Mouse (Mus musculus) adipocyte (in vitro differentiated cells): Measurements from ENCODE around the gene Gstz1.

Experiments used
- DNase-seq: peaks from one replicate; pipeline ENCODE4 v3.0.0-alpha.2; 2016; ENCODE audit warnings: low spot score

Gstz1 gene

DNA sequence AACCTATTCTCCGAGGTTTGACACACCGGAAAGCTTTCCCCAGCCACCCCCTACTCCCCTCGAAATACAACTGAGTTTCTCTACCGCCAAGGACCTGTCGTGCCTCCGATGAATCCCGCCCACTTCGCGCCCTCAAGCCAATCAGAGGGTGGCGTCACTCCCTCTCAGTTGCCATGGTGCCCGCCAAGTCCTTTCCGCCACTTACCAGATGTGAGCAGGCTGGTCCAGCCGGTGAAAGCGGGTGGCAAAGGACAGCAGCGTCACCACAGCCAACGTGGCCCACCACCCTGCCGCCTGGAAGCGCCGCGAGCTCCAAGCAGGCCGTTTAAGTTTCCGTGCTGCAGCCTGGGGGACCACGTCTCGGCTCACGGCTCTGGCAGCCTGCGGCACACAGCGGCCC is at the start of gene Gstz1:
TSS of gene Gstz1 (plus strand) at position 200 of the 400 bp plus-strand sequence.
- peak; percentile 93 for DNase-seq

DNA sequence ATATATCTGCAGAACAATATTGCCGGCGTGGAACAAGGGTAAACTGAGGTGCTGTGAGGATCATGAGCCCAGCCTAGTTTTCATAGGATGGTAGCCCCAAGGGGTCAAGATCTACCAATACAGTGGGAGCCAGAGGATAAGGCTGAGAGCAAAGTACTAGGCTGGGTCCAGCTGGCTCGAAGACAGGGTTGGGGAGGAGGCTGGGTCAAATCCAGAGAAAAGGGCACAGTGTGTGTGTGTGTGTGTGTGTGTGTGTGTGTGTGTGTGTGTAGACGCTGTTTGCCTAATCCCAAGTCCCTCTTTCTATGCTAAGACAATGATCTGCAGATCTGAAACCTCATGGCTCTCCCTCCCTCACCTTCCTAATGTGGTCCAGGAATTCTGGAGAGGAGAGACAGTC is 46.6 kb upstream of the Gstz1 start:
- peak; percentile 82 for DNase-seq

DNA sequence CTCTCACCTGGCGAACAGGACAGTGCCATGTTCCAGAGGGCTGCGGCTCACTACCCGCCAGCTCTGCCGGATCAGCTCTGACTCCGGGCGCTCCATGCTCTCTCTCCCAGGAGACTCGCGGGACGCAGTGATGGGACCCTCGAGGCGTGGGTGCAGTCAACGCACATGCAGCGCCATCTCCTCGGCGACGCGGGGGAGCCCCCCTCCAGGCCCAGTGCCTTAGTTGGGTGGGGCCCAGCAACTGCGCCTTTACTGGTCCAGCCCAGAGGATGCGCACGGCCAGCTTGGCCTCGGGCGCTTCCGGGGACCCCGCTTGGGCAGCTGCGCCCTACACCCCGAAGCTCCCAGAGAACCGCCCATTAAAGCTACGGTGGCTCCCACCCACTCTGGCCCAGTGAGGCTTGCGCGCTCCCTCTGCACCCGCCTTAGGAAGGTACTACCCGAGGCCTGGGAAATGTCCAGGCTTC is 44.8 kb upstream of the Gstz1 start, which contains the start of gene Ngb:
TSS of gene Ngb (minus strand) at position 375 of the 467 bp plus-strand sequence.
- no peak for DNase-seq

DNA sequence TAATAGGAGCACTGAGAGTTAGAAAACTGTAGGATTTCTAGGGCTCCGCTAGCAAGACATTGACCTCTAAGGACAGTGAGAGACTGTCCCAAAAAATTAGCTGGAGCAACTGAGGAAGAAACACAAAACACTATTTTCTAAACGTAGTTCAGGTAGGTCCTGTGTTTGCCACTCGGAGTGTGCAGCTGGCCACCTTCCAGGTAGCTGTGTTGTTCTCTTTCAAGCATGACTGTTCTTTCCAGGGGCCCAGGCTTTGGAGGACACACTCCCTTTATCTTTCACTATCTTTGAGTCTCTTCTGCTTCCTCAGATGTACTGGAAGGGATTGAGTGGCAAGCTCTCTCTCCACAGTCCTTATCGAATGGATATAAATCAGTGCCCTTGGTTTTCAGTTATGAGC is 43.5 kb upstream of the Gstz1 start:
- no peak for DNase-seq

DNA sequence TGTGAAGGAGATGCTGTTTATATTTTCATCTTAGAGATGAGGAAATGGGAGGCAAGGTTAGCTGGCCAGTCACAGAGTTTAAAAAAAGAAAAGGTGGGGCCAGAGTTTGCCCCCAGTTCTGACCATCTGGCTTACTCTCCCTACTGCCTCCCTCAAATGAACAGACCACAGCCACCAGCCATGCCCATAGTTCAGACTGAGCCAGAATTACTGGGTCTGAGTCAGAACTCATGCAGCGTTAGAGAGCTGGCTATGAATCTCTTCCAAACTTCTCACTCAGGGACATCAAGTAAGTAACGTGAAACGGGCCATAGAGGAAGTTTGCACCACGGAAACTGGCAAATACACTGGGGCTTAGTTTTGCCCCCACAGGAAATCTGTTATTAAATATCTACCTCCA is 42.2 kb upstream of the Gstz1 start:
- DNase-seq = no peak

DNA sequence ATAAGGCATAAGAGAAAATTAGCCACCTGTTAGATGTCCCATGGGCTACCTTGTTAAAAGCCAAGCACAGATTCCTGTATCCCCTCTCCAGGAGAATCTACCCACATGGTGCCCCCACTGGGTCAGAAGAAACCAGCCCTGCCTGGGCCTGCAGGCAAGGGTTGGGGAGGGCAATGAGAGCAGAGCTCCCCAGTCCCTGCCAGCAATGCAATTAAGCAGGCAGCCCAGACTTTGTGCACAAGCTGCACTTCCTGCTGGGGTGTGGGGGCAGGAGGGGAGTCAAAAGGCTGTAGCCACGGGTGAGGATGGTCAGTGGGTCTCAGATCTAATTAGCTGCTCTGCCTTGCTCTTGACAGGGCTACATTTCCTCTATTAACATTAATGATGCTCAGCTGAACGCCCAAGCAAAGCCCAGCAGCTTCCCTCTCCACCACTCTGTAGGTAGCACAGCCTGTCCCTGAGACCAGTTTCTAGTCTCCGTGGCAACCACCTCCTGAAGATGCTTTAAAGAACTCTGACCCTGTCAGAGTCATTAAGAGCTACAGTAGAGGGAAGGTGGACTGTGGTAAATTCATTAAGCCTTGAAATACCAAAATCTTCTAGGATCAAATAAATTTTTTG is 39.5 kb upstream of the Gstz1 start:
- DNase-seq = no peak

DNA sequence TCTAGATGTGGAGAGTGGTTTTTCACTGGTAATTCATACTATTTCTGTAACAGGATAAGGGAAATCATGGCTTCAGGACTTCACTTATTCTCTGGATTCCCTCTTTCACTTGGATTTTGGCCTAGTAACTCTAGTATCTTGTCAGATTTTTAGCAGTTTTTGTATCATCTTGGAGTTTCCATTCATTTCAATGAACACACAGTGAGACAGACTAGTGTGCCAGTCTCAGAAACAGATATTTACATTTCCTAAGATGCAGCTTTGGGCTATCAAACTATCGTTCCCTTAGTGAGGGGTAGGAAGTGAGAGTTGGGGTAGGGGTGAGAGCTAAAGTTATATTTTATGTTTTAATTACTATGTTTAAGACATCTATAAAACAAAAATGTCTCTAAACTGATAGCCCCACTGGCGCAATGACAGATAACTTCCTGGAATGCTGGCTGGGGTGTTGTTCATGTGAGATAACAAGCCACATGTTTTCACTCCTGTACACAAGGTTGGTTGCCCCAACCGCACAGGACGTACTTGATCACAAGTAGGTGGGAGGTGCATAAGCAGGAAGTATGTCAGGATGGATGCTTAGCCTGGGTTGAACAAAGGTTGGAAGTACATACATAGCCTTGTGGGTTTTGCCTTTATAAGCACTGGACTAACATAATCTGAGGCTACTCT is 24.9 kb upstream of the Gstz1 start:
- no peak for DNase-seq

DNA sequence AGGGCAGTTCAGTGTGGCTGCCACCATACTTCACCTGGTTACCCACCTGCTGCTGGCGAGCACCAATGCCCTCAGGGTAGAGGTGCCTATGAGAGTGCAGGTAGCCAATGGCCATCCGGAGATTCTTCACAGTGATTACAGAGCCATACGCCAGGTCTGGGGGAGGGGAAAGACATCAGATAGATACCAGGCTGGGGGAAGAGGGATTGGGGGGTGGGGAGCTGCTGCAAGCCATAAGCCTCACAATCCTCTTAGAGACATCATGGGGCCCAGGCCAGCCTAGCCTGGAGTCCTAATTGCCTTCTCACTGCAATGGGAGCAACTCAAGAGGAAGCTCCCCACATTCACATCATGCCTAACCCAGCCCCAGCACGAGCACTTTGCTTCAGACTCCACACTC is 19.7 kb upstream of the Gstz1 start:
- DNase-seq = no peak

DNA sequence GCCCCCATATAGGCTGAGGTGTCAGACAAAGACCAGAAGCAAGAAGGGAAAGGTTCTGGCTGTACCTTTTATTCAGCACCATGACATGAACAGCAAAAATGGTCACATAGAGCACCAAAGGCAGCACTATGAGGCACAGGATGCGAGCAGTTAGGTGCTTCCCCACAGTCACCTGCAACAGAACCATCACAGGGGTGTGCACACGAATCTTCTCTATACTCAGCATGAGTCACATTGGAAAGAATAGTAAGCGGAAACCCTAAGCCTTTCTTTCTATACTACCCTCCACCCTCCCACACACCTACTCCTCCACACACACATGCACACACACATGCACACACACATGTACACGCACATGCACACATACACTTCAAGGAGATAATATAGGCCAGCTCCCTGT is 16.7 kb upstream of the Gstz1 start:
- no peak for DNase-seq

DNA sequence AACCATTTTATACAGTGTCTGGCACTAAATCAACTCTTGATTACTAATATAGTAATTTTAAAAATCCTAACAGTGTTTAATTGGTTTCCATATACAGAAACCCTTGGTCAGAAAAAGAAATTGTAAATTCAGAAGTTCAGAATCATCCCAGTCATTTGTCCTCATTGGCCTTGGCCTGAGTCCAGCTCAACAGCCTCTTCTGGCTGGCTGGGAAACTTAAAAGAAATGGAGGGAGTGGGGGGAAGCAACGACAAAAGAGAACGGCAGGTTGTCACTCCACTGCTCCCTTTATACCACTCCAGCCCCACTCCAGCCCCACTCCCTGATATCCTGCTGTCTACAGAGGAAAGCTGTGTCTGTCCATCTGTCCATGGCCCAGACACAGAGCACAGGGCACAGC is 15.8 kb upstream of the Gstz1 start:
- DNase-seq = no peak

DNA sequence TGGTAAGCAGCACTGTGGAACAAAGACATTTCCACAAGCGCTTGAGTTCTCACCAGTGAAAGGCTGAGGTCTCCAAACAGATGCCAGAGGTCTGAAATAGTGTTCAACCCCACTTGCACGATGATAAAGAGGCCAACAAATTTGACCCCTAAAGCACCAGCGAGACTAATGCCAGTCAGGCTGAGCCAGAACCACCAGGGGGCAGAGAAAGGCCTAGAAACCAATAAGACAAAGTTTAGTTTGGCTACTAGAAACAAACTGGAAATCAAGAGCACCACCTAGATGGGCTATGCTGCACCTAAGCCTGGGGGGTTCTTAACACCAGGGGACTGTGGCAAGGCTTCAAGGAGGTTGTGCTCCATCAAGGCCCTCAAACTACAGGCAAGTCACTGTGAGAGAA is 15.3 kb upstream of the Gstz1 start:
- DNase-seq = peak; percentile 60

DNA sequence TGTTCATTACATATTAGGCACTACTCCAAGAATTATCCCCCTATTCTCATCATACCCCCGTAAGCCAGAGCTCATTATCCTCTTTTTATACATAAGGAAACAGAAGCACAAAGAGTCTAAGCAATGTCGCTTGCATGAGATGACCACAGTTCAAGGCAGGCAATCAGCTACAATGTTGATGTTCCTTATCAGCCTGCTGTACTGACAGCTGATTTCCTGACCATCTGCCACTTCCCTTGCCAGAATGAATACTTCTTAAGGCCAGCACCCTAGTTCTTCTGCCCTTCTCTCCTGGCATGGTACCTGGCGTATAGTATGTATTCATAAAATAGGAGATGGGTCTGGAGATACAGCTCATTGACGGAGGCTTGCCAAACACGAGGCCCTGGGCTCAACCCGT is 14.8 kb upstream of the Gstz1 start:
- DNase-seq = no peak

DNA sequence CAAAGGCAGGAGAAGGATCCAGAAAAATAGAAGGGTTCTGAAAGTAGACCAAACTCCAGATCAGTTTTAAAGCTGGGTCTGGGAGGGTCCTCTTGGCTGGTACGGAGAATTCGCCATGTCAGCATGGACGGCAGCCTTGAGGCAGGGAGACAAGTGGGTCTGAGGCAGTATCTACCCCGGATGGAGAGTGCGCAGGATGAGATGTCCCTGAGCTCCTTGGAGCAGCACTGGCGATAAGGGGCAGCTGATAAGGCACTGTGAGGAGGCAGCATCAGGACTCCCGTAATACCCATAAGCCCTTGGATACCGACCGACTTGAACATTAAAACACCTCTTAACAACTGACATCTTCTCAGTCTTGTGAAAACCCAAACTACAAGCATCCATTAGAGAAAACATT is 14.2 kb upstream of the Gstz1 start:
- DNase-seq = no peak

DNA sequence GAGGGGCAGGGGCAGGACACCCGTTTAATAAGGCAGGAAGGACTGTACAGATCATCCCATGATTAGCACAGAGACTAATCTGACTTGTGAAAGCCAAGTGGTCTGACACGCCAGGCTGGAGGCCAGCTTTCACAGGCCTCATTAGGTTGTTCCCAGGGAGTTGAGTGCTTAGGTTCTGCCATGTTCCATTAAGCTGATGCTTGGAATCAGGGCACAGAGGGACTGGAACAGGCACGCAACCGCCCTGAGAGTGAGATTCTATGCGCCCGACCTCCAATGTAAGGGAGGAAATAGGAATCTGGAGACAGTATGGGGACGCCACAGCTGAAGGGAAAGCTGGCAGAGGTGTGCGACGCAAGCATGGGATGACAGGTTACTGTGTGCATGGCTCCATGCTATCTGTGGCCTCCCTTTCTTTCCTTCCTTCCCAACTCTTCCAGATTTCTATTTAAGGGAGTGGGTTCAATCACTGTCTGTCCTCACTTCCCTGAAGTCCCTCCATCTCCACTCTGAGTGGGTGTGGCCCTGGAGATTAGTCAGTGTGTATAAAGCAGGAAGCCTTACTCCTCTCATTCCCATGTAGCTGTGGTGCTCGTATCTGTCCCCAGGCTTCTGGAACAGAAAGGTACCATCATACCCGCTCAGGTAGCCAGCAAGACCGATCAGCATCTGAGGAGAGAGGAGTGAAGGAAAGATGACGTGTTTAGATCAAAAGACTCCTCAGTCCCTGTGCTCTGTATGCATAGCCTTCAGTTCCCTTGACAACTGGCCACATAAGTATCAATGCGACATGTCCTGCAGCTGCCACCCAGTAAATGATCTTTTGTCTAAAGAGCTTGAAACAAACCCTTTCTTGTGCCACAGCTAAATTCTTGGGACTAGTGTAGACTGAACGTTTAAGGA is 9.3 kb upstream of the Gstz1 start:
- DNase-seq = no peak

DNA sequence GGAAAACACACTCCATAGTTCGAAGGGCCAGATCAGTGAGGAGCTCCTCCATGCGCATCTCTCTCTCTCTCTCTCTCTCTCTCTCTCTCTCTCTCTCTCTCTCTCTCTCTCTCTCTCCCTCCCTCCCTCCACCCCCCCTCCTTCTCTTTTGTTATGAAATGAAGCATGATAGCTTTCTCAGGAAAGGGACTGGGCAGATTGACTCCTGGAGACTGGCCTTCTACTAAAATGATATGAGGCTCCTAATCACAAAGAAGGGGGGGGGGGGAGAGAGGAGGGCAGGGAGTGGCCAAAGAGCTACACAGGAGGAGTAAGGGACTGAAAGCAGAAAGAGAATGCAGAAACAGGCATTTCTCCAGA is 8.6 kb upstream of the Gstz1 start:
- no peak for DNase-seq

DNA sequence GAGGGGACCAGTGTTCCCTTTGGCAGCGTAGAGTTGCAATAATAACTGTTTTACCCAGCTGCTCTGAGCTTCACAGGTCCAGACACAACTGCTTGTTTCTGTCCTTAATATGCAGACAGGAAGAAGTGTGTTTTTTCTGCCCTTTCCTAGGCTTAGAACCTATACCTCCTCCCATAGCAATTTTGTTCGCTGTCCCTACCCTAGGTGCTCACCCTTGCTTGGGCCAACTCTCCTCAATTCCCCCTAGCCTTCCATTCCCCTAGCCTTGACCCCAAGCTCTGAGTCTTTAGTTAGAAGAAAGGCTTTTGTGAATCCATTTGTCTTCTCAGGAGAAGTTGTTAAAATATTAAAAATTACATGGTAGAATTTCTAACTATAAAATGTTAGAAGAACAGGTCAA is 8.2 kb upstream of the Gstz1 start:
- no peak for DNase-seq

DNA sequence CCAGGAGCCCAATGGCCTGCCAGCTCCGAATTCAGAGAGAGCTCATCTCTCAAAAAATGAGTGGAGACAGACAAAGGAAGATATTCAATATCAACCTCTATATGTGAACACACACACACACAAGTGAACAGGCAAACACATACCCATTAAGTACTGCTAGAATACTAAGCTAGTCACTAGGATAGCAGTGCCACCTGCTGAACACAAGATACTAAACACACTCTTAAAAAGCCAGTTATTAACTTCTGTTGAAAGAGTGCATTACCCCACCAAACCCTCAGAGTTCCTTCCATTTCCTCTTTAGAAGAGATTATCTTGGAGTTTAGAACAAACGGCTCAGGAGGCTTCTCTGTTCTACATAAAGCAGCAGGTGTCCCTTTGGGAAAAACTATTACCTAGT is 4.8 kb upstream of the Gstz1 start:
- DNase-seq = no peak

DNA sequence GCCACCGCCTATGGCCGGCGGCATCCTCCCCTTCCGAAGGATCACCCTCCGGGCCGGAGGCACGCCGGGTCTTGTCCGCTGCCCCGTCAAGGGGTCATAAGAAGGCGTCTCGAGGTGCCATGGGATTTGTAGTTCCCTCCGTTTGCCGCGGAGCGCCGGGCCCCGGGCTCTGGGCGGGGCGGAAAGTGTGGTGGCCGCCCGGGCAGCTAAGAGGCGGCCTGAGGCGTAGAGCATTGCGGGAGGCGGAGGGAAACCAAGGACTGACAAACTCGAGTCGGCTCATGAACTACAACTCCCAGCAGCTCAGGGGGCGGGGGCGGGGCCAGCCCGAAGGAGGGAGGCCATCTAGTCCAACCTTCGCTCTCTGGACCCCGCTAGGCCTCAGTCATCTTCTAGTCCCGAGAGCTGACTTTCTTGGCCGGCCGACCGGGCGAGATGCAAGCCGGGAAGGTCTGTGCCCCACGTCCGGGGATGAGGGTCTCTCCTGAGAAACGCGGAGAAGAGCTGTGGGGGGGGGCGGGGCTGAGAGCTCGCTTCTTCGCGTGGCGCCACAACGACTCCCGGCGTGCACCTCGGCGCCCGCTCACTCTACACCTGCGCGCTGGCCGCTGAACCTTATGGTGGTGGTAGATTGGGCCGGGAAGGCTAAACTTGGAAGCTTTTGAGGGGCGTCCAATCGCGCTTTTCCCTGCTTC is 577 bp downstream of the Gstz1 start, which contains the start of gene Pomt2:
TSS of gene Pomt2 (minus strand) at position 574 of the 695 bp plus-strand sequence.
- DNase-seq = peak; percentile 96

DNA sequence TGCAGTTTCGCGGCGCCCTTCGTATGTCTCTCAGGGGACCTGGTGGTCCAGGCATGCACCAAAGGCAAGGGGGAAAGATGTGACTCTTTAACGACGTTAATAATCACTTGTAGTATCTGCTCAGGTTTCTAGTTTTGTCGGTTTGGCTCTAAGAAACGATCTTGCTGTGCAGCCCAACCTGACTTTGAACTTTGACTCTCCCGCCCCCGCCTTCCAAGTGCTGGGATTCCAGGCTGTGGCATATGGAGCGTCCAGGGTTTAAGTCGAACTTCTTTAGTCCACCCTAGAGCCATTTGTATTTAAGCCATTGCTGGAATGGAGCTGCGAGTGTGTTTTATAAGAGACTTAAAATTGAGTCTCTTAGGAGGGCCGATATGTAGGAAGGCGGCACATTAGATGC is 1.2 kb downstream of the Gstz1 start:
- no peak for DNase-seq

DNA sequence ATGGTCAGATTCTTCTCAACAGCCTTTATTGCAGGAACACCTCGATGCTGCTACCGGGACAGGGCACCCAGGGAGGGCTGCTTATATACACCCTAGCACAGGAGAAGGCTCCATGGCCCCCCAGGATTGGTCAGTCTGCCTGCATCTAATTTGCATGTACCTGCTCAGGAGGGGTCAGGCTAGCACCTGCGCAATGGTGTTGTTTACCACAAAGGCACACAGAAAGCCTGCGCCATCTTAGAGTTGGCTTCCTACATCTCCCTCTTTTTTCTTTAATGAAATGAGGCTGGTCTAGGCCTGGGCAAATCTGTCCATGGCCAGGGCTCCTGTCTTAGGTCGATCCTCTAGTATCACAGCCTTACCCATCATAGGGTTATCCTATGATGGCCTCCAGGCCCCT is 2.5 kb downstream of the Gstz1 start:
- no peak for DNase-seq

DNA sequence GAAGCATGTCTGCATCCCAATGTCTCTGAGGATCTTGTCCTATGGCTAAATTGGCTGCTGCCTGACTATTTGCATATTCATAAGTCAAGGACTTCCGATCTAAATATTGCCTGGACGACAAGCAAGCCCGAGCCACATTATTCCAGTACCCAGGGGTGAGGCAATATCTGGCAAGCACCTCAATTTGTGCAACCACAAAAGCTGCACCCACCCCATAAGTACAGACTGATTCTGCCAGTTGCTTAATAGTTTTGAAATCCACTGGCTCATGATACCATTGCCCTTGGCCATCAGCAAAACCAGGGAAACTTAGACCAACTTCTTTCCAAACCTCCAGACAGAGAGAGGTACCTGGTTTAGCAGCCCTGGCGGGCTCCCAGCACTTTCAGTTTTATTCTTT is 7.5 kb downstream of the Gstz1 start:
- DNase-seq = peak; percentile 76

DNA sequence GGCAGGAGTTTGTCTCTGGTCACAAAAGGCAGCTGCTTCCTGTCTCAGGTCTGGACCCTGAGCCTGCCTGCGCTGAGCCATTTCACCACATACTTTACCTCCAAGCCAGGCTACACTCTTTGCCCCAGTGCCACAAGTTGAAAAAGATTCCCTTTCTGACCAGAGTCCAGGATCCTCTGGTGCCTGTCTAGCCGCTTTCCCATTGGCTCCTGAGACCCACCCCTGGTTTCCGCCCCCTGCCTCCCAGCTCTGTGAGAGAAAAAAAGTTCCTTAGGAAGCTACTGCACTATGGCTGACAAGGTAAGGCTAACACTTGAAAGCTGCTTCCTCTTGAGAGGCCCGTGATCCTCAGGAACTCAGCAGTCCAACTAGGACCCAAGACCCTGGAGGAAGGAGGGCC is 10.4 kb downstream of the Gstz1 start:
- peak; percentile 79 for DNase-seq
